Mouse (Mus musculus) heart, postnatal 0 days (tissue): Measurements from ENCODE around the gene Cdkn1a.

Source experiments
- CTCF ChIP-seq: IDR thresholded peaks from 2 replicates; pipeline ENCODE4 v1.5.1; 2016; ENCODE audit warnings: antibody characterized with exemption, control low read depth, low read depth
- EP300 ChIP-seq: IDR thresholded peaks from 2 replicates; pipeline ENCODE4 v1.6.1; 2016; ENCODE audit warnings: antibody characterized with exemption, low read depth

- no peak for TF ChIP-seq CTCF
- no peak for TF ChIP-seq EP300
Observed at GRCm38 (mm10) chr17:29065971-29066370, 24.8 kb upstream of the Cdkn1a start.
